Mouse (Mus musculus): ENCODE results near the gene Nup133. TPM values are rescaled to one million over a fixed set of nuclear protein-coding genes. Genes with fewer than 3 reads are reported as not detected.

Nup133 gene
- polyA plus RNA-seq, 1 experiment from 2014 or later, result 34.5 TPM

DNA sequence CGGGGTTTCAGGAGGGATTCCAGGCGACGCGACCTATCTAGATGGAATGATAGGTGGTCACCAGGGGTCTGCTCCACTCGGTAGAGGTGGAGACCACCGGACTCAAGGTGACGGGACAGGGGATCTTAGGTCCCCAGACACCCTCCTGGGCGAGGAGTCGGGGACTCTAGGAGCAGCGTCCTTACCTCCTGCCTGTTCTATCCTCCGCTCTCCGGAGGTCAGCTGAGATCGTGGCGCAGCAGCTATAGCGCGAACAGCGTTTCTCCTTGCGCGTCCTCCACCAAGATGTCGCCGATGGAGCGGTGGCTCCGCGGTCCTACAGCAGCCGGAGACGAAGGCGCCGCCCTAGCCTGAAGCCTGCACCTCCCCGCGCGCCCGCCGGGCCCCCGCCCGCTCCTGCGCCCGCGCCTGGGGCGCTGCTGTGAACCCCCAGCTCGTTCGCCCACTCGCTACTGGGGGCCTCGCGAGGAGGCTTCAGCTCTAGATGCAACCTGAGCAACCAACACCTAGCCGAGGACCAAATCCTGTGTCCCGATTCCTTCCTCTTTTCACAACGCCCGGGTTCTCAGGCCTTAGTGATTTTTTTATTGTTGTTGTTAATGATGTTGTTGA is 89.3 kb downstream of the Nup133 start, which contains the start of gene Ccsap:
Ccsap (minus strand) TSS at position 562 of the 612 bp plus-strand sequence.
- Histone ChIP-seq H3K36me3 (ENCODE audit: insufficient read depth, low read length) (no peaks in the 10 kb centered on the region), H3K4me1 (ENCODE audit: insufficient read depth, low read length) (peaks cover 9% of the 10 kb centered on the region), H3K4me2 (replicated peaks; ENCODE audit: low read depth, low read length) (peak within 1 kb of the TSS; percentile 91), H3K9ac (replicated peaks; ENCODE audit: low read length) (peak within 1 kb of the TSS; percentile 75), H3K27me3 (ENCODE audit: insufficient read depth, low read length) (peaks cover 17% of the 10 kb centered on the region), H3K27ac (ENCODE audit: low read length) (no peak within 1 kb of the TSS), H3K4me3 (ENCODE audit: low read length) (peak within 1 kb of the TSS; percentile 82), H3K9me3 (ENCODE audit: low read length) (no peaks in the 10 kb centered on the region)
- 1% methylated on average over 48 of the region's 48 CpGs for WGBS
- peak; percentile 69 for ATAC-seq (ENCODE audit: low FRiP score, low TSS enrichment)

DNA sequence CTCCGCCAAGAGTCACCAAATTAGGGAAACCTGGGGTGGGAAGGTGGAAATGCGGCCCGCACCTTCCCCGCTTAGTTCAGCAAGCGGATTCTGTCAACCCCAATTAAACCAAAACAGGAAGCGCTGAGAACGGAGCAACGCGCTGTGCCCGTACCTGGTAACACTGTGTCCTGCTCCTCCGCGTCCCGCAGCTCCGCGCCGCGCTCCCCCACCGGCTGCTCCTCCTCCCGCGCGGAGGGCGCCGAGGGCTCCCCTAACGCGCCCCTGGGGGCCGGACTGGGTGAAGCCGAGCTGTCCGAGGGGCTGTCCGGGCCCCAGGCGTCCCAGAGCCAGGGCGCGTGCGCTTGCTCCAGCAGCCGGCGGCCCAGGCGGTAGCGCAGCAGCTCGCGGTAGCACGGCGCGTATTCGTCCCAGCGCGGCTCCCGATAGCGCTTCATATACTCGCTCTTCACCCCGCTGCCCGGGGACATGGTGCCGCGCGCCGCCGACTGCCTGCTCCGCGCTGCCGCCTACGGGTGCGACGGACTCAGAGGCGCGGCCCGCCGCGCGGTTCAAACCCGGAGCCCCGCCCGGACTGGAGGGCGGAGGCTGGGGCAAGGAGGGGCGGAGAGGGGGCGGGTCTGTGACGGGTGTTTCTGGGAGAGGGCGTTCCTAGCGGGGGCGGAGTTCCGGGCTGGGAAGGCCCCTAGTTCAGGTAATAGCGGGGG is 90.0 kb downstream of the Nup133 start:
- peaks cover 9% of the 10 kb centered on the region for H3K4me1 ChIP-seq (ENCODE audit: insufficient read depth, low read length)
- peaks cover 17% of the 10 kb centered on the region for H3K27me3 ChIP-seq (ENCODE audit: insufficient read depth, low read length)
- peak overlapping the region; percentile 75 for H3K9ac ChIP-seq (replicated peaks; ENCODE audit: low read length)
- peak overlapping the region; percentile 91 for H3K4me2 ChIP-seq (replicated peaks; ENCODE audit: low read depth, low read length)
- peak overlapping the region; percentile 82 for H3K4me3 ChIP-seq (ENCODE audit: low read length)
- 0% methylated on average over 77 of the region's 79 CpGs for WGBS
- H3K36me3 ChIP-seq (ENCODE audit: insufficient read depth, low read length), result no peaks in the 10 kb centered on the region
- no peaks in the 10 kb centered on the region for H3K9me3 ChIP-seq (ENCODE audit: low read length)
- peak; percentile 98 for ATAC-seq (ENCODE audit: low FRiP score, low TSS enrichment)
- H3K27ac ChIP-seq (ENCODE audit: low read length), result no peak overlapping the region

DNA sequence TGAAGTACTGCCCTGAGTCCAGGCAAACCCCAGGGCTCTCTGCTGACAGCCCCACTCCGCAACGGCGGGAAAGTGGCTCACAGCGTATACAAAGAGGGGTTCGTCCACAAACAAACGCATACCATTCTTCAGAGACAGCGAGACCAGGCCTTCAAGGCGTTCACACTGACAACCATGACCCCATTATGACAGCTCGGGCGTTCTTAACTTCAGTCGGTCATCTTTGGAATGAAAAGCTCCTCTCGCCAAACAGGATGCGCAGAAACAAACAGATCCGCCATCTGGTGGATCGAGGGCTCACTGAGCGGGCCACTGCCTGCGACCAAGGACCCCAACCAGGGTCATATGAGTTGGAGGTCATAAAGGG is 90.5 kb downstream of the Nup133 start:
- ATAC-seq (ENCODE audit: low FRiP score, low TSS enrichment), result 0 out of 2 replicates have a peak, but pooled peaks have one; percentile 10
- Histone ChIP-seq H3K4me3 (ENCODE audit: low read length) (peak overlapping the region; percentile 82), H3K27me3 (ENCODE audit: insufficient read depth, low read length) (peaks cover 17% of the 10 kb centered on the region), H3K36me3 (ENCODE audit: insufficient read depth, low read length) (no peaks in the 10 kb centered on the region), H3K4me1 (ENCODE audit: insufficient read depth, low read length) (peaks cover 9% of the 10 kb centered on the region), H3K4me2 (replicated peaks; ENCODE audit: low read depth, low read length) (peak overlapping the region; percentile 91), H3K9ac (replicated peaks; ENCODE audit: low read length) (peak overlapping the region; percentile 75), H3K27ac (ENCODE audit: low read length) (no peak overlapping the region), H3K9me3 (ENCODE audit: low read length) (no peaks in the 10 kb centered on the region)
- WGBS, result 1% methylated on average over 17 of the region's 17 CpGs

DNA sequence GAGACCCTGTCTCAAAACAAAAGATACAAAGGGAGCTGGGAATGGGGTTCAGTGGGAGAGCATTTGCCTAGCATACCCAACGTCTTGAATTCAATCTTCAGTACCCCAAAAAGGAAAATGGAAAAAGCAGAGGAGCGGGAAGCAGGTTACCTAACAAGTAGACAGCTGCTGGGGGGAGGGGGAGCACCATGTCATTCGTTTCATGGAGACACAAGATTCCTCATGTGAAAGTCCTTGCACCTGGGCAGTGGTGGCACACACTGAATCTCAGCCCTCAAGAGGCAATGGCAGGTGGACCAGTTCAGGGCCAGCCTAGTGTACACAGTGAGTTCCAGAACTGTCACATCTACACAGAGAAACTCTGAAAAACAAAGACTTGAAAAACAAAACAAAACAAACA is 91.7 kb downstream of the Nup133 start:
- Histone ChIP-seq H3K9ac (replicated peaks; ENCODE audit: low read length) (no peak overlapping the region), H3K27ac (ENCODE audit: low read length) (no peak overlapping the region), H3K4me1 (ENCODE audit: insufficient read depth, low read length) (peaks cover 9% of the 10 kb centered on the region), H3K4me2 (replicated peaks; ENCODE audit: low read depth, low read length) (no peak overlapping the region), H3K9me3 (ENCODE audit: low read length) (no peaks in the 10 kb centered on the region), H3K27me3 (ENCODE audit: insufficient read depth, low read length) (peaks cover 9% of the 10 kb centered on the region), H3K36me3 (ENCODE audit: insufficient read depth, low read length) (no peaks in the 10 kb centered on the region), H3K4me3 (ENCODE audit: low read length) (no peak overlapping the region)
- 70% methylated on average over 3 of the region's 3 CpGs for WGBS
- ATAC-seq (ENCODE audit: low FRiP score, low TSS enrichment), result no peak

- Histone ChIP-seq H3K27ac (ENCODE audit: low read length) (no peak overlapping the region), H3K4me3 (ENCODE audit: low read length) (no peak overlapping the region), H3K4me1 (ENCODE audit: insufficient read depth, low read length) (peaks cover 9% of the 10 kb centered on the region), H3K9ac (replicated peaks; ENCODE audit: low read length) (no peak overlapping the region), H3K36me3 (ENCODE audit: insufficient read depth, low read length) (no peaks in the 10 kb centered on the region), H3K4me2 (replicated peaks; ENCODE audit: low read depth, low read length) (no peak overlapping the region), H3K27me3 (ENCODE audit: insufficient read depth, low read length) (no peaks in the 10 kb centered on the region), H3K9me3 (ENCODE audit: low read length) (no peaks in the 10 kb centered on the region)
- ATAC-seq (ENCODE audit: low FRiP score, low TSS enrichment), result no peak
- WGBS, result 86% methylated on average over 9 of the region's 9 CpGs
Measured at GRCm38 (mm10) chr8:123854733-123855475, 94.2 kb downstream of the Nup133 start.

DNA sequence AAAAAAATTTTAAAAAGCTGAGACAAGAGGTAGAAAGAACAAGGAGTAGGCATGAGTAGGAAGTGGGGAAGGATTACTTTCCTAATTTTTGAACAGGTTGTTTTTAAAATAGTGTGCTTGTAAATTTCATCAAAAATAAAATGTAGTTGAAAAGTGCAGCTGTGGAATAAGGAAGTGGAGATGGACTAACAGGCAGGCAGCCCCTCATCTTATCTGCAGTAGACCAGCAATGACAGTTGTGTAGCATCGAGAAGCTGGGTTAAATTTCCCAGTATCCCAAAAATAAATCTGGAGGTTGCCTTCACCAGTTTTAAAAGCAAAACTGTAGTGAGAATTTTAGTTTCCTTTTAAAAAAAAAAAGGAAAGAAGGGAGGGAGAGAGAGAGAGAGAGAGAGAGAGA is 94.8 kb downstream of the Nup133 start:
- no peak overlapping the region for H3K4me2 ChIP-seq (replicated peaks; ENCODE audit: low read depth, low read length)
- H3K27ac ChIP-seq (ENCODE audit: low read length), result no peak overlapping the region
- H3K9ac ChIP-seq (replicated peaks; ENCODE audit: low read length), result no peak overlapping the region
- no peaks in the 10 kb centered on the region for H3K9me3 ChIP-seq (ENCODE audit: low read length)
- no peaks in the 10 kb centered on the region for H3K36me3 ChIP-seq (ENCODE audit: insufficient read depth, low read length)
- no peaks in the 10 kb centered on the region for H3K27me3 ChIP-seq (ENCODE audit: insufficient read depth, low read length)
- ATAC-seq (ENCODE audit: low FRiP score, low TSS enrichment), result no peak
- H3K4me1 ChIP-seq (ENCODE audit: insufficient read depth, low read length), result peaks cover 9% of the 10 kb centered on the region
- WGBS, result 84% methylated on average over 1 of the region's 1 CpGs
- H3K4me3 ChIP-seq (ENCODE audit: low read length), result no peak overlapping the region

DNA sequence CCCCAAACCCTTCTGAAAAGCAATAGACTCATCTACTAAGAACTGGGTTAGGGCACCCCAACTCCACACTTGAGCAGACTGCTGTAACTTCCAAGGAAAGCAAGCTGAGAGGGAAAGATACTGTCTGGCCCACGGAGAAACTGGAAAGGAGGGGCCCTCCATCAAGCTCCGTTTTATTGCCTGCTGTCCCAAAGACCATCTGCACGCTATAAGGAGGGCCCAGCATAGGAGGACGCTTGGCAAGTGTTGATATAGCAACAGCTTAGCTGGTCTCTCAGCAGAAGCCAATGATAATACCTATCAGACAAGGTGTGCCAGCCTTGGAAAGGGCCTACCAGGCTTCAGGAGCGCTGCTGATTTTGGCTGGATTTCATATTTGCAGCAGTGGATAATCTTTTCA is 97.5 kb downstream of the Nup133 start:
- WGBS, result 34% methylated on average over 5 of the region's 5 CpGs
- Histone ChIP-seq H3K9ac (replicated peaks; ENCODE audit: low read length) (no peak overlapping the region), H3K4me1 (ENCODE audit: insufficient read depth, low read length) (no peaks in the 10 kb centered on the region), H3K27ac (ENCODE audit: low read length) (no peak overlapping the region), H3K27me3 (ENCODE audit: insufficient read depth, low read length) (no peaks in the 10 kb centered on the region), H3K4me2 (replicated peaks; ENCODE audit: low read depth, low read length) (no peak overlapping the region), H3K4me3 (ENCODE audit: low read length) (no peak overlapping the region), H3K9me3 (ENCODE audit: low read length) (no peaks in the 10 kb centered on the region), H3K36me3 (ENCODE audit: insufficient read depth, low read length) (no peaks in the 10 kb centered on the region)
- ATAC-seq (ENCODE audit: low FRiP score, low TSS enrichment), result no peak

GRCm38 (mm10) chr8:123849352-123849751 is 99.7 kb downstream of the Nup133 start:
- no peaks in the 10 kb centered on the region for H3K9me3 ChIP-seq (ENCODE audit: low read length)
- no peak overlapping the region for H3K27ac ChIP-seq (ENCODE audit: low read length)
- no peak for ATAC-seq (ENCODE audit: low FRiP score, low TSS enrichment)
- WGBS, result 90% methylated on average over 4 of the region's 4 CpGs
- no peak overlapping the region for H3K9ac ChIP-seq (replicated peaks; ENCODE audit: low read length)
- H3K27me3 ChIP-seq (ENCODE audit: insufficient read depth, low read length), result no peaks in the 10 kb centered on the region
- no peaks in the 10 kb centered on the region for H3K4me1 ChIP-seq (ENCODE audit: insufficient read depth, low read length)
- no peaks in the 10 kb centered on the region for H3K36me3 ChIP-seq (ENCODE audit: insufficient read depth, low read length)
- no peak overlapping the region for H3K4me3 ChIP-seq (ENCODE audit: low read length)
- H3K4me2 ChIP-seq (replicated peaks; ENCODE audit: low read depth, low read length), result no peak overlapping the region

DNA sequence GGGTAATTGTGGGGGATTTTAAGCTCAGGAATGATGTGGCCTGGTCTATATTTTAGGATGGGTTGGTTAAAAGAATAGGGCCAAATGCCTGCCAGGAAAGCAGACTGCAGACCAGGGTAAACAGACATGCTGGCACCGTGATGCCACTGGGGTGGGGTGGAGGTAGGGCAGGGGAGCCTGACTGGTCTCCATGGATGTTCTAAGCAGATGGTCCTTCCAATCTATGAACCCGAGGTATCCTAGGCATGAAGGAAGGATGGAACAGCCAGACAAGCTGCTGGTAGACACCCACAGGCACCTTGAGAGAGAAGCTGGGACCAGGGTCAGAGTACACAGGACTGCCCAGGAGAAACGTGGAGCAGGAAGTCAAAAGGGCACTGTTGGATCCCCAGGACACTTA is 101.5 kb downstream of the Nup133 start:
- WGBS, result 63% methylated on average over 3 of the region's 3 CpGs
- no peak overlapping the region for H3K9ac ChIP-seq (replicated peaks; ENCODE audit: low read length)
- H3K4me1 ChIP-seq (ENCODE audit: insufficient read depth, low read length), result no peaks in the 10 kb centered on the region
- no peak overlapping the region for H3K27ac ChIP-seq (ENCODE audit: low read length)
- no peaks in the 10 kb centered on the region for H3K27me3 ChIP-seq (ENCODE audit: insufficient read depth, low read length)
- no peaks in the 10 kb centered on the region for H3K9me3 ChIP-seq (ENCODE audit: low read length)
- ATAC-seq (ENCODE audit: low FRiP score, low TSS enrichment), result no peak
- H3K4me2 ChIP-seq (replicated peaks; ENCODE audit: low read depth, low read length), result no peak overlapping the region
- no peaks in the 10 kb centered on the region for H3K36me3 ChIP-seq (ENCODE audit: insufficient read depth, low read length)
- no peak overlapping the region for H3K4me3 ChIP-seq (ENCODE audit: low read length)

Data from kidney, embryonic 16.5 days (tissue).